Mouse (Mus musculus) small intestine, adult 2 months (tissue): ENCODE measurements around the gene Lsm11.

ENCODE experiments used
- CTCF ChIP-seq: fragments of 200-500 bp; IDR thresholded peaks from 2 replicates; pipeline ENCODE4 v1.5.1; 2012; ENCODE audit warnings: low read depth, mild to moderate bottlenecking, control low read depth, inconsistent platforms, low read length, moderate library complexity, mixed read lengths; ENCODE audit not compliant: insufficient replicate concordance, insufficient read length; ENCODE audit errors: extremely low read depth
- POLR2A ChIP-seq: fragments of 200-500 bp; IDR thresholded peaks from 2 replicates; pipeline ENCODE4 v1.6.1; 2012; ENCODE audit warnings: low read depth, mild to moderate bottlenecking, control low read depth, inconsistent platforms, low read length, moderate library complexity

- TF ChIP-seq CTCF (no peak), POLR2A (no peak)
Observed at GRCm38 (mm10) chr11:45959598-45959997, 14.9 kb upstream of the Lsm11 start.
